Mouse (Mus musculus) left cerebral cortex, adult 11 months (tissue): ENCODE data around the gene Gm36176.

Experiments
- DNase-seq: peaks from one replicate; pipeline ENCODE4 v3.0.0; 2022; ENCODE audit warnings: low spot score

The Gm36176 gene

GRCm38 (mm10) chr10:77882553-77882952 lies 36.0 kb downstream of the Gm36176 start:
- DNase-seq, result no peak

- no peak for DNase-seq
Observed at GRCm38 (mm10) chr10:77886007-77886747, 39.6 kb downstream of the Gm36176 start.

- no peak for DNase-seq
Observed at GRCm38 (mm10) chr10:77890987-77891565, 44.5 kb downstream of the Gm36176 start.

- DNase-seq, result no peak
Observed at GRCm38 (mm10) chr10:77895562-77895961, 49.0 kb downstream of the Gm36176 start.
